Mouse (Mus musculus): ENCODE measurements around the gene Hook1.
"Not testable (repeated sequence)": the region's sequence is repeated elsewhere in the genome, so short reads cannot be mapped to it uniquely, and the experiment has no call there.

Gene Hook1

DNA sequence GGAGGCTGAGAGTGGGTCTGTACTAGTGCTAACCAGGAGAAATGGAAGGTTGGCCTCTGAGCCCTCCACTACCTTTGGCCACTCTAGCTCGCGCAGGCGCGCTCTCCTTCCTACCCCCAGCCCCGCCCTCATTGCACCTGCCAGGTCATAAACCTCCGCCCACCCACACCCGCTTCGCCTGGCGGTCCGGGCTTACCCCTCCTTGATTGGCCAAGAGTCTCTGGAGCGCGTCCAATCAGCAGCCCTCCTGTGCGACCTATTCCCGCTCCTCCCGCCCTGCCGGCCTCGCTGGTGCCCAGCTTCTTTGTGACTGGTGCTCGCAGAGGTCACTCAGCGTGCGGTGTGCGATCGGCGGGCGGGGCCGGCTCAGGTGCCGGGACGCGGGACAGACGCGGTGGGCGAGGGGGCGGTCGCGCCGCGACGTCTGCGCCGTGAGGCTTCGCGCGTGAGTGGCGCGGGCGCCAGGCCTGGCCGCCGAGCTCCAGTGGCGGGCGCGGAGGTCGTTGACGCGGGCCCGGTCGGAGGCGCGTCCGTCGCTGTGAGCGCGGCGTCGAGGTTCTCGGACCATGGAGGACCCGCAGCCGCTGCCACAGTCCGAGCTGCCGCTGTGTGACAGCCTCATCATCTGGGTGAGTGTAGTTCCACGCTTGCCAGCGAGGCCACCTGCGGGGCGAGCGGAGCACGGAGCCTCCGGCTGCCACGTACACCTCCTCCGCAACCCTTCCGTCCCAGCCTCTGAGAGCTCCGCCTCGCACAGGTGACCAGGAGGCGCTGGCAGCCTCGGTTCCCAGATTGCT, at the start of gene Hook1:
Gene Hook1 (plus strand): TSS at position 313 of the 797 bp plus-strand sequence.
- DNase-seq (ENCODE audit: inconsistent age in 2 of 2, low spot score in 1 of 2) = peak; percentile 96 to 98

GRCm38 (mm10) chr4:95917703-95918102, 49.3 kb upstream of the Hook1 start:
- DNase-seq (ENCODE audit: inconsistent age in 2 of 2, low spot score in 1 of 2) = no peak

DNA sequence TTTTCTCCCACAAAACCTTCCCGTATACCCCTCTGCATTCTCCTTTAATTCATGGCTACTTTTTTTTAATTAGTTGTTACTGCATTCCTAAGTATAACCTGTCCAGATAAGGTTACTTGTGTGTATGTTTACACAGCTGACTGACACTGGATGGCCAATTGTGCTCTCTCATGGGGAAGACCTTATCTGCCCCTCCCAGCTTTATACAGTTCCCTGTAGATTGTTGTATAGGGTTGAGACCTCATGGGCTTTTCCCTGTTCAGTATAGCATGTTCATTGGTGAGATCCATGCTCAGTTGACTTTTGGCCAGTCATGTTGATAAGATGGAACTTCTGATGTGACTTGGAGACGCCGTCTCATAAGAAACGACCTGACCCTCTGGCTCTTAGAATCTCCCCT, 46.6 kb upstream of the Hook1 start:
- no peak for DNase-seq (ENCODE audit: inconsistent age in 2 of 2, low spot score in 1 of 2)

GRCm38 (mm10) chr4:95924210-95925184, 42.5 kb upstream of the Hook1 start:
- peak; percentile 75 to 92 for DNase-seq (ENCODE audit: inconsistent age in 2 of 2, low spot score in 1 of 2)

GRCm38 (mm10) chr4:95928846-95929245, 38.2 kb upstream of the Hook1 start:
- DNase-seq (ENCODE audit: inconsistent age in 2 of 2, low spot score in 1 of 2) = no peak

DNA sequence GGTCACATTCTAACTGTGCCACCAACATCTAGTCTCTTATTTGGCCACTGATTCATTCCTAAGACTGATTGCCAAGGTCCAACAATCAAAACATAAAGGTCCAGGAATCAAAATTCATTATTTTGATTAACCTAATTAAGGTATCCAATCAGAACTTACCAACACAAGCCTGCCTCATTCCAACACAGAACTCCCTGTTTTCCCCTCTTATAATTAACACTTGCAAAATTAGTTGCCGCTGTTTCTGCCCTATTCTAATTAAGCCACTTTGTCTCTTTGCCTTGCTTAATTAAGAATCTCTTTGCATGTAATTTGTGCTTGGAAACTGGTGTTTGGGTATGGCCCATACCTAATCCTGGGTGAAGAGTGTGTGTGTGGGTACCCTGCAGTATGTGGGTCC, 37.1 kb upstream of the Hook1 start:
- no peak for DNase-seq (ENCODE audit: inconsistent age in 2 of 2, low spot score in 1 of 2)

DNA sequence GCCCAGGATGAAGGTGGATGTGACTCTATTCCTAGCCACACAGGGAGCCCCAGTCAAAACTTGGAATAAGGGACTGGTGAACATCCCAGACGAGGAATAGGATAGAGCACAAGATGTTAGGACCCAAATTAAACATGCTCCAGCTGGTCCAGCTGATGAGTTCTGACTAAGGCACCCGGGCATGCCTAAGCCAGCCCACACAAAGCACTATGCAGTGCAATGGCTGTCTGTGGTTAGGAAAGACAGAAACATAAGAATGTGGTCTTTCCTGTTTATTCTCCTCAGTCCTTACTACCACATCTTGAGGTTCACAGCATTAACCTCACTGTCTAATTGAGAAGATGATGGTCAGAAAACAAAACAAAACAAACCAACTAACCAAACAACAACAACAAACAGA, 35.7 kb upstream of the Hook1 start:
- DNase-seq (ENCODE audit: inconsistent age in 2 of 2, low spot score in 1 of 2) = no peak

GRCm38 (mm10) chr4:95933801-95934356, 33.2 kb upstream of the Hook1 start:
- no peak for DNase-seq (ENCODE audit: inconsistent age in 2 of 2, low spot score in 1 of 2)

GRCm38 (mm10) chr4:95934384-95935035, 32.5 kb upstream of the Hook1 start:
- DNase-seq (ENCODE audit: inconsistent age in 2 of 2, low spot score in 1 of 2) = no peak

DNA sequence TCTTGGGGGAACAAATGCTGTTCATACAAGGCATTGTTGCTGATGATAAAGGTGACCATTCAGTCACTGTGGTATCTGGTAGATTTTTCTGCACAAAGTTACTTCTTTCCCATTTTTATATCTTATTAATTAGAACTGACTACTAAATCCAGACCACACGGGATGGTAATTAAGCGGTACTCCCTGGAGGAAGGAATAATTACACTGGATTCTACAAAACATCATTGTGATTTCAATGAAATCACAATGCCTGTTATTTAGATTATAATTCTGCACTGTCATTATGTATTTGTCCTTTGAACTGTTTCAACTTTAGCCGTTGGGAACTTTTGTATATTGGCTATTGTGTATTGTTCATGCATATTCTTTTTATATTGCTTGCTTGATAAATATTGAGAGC, 28.3 kb upstream of the Hook1 start:
- no peak for DNase-seq (ENCODE audit: inconsistent age in 2 of 2, low spot score in 1 of 2)

DNA sequence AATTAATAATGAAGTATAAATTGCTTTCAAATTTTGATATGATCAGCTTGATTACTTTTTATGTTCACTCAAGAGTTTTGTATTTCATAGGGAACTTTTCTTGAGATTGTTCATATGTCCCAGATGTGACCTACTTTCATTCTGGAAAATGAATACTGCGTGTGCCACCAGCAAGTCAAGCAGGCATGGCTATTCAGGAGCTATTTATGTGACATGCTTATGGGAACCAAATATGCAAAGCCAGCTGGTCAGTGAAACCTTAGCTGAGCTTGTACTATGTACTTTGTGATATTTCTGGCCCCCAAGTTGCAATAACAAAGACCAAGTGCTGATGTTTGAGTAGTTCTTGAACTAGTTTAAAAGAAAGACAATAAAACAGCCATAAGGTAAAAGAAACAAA, 19.1 kb upstream of the Hook1 start:
- no peak for DNase-seq (ENCODE audit: inconsistent age in 2 of 2, low spot score in 1 of 2)

- DNase-seq (ENCODE audit: inconsistent age in 2 of 2, low spot score in 1 of 2) = no peak
These were observed 13.7 kb upstream of the Hook1 start for GRCm38 (mm10) chr4:95953328-95953727.

DNA sequence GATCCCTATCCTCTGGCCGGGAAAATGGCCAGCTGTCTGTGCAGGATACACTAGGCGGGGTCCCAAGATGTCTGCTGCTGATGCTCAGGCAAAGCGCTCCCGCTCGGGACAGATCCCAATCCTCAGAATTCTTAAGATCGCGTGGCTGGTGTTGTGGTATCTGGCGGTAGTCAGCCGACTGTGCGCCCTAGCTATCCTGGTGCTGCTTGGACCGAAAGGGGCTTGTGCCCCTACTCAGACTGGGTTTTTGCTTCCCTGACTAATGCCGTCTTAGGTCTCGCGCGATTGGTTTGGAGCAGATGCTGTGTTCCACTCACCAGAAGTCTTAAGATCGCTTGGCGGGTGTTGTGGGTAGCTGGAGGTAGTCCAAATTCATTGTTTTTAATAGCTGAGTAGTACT, 15.2 kb downstream of the Hook1 start:
- DNase-seq (ENCODE audit: inconsistent age in 2 of 2, low spot score in 1 of 2) = not testable (repeated sequence)

GRCm38 (mm10) chr4:96016875-96017274, 49.8 kb downstream of the Hook1 start:
- no peak for DNase-seq (ENCODE audit: inconsistent age in 2 of 2, low spot score in 1 of 2)

DNA sequence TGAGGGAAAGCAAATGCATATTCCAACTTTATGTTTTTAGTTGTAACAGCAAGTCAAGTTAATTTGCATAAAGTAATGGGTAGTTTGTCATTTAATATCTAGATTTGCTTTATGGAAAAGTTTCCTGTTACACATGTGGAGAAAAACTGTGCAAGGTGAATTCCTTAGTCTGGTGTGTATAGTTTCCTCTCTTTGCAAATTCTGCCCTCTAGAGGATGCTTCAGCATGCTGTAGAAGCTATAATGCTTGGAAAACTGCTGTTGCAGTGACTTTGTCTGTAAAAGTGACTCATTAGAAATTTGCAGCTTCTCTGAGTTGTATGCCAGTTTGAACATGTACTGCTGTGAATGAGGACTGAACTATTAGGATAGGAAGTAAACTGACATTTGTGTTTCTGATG, 55.8 kb downstream of the Hook1 start:
- DNase-seq (ENCODE audit: inconsistent age in 2 of 2, low spot score in 1 of 2) = peak in 1 of 2 experiments; percentile 67

DNA sequence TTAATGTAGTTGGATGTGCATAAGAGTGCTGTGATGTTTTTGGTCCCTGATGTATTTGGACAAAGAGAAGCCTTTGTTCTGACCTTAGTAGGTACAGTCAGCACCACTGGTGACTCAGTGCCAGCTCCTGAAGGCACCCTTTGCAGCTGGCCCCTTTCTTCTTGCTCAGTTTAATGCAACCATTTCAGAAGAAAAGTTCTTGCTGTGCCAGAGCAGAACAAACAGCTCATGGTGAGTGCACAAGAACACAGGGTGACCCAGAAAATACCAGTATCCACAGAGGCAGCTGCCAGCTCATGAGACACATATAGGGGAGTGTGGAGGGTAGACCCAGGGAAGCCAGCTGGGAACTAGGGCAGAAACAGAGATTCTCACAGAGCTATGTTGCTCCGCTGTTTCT, 61.4 kb downstream of the Hook1 start:
- peak in 1 of 2 experiments; percentile 78 for DNase-seq (ENCODE audit: inconsistent age in 2 of 2, low spot score in 1 of 2)

GRCm38 (mm10) chr4:96060106-96060505, 93.1 kb downstream of the Hook1 start:
- no peak for DNase-seq (ENCODE audit: inconsistent age in 2 of 2, low spot score in 1 of 2)

DNA sequence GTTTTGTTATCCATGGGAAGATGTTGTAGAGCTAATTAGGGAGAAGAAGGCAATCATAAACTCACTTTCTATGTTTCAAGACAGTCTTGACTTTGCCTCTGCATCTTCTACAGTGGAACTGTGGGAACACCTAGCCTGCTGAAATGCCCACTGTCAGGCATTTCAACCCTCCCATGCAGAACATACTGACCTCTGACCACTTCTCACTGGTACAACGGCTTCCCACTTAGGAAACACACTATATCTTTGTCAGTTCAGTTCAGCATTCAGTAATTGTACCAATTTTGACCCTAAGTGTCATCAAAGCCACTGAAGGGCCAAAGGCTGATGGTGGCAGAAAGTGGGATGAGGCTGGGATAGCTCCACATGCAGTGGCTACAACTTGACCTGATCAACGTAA, 95.0 kb downstream of the Hook1 start:
- DNase-seq (ENCODE audit: inconsistent age in 2 of 2, low spot score in 1 of 2) = no peak
